Mouse (Mus musculus): ENCODE data around the gene Zyx. TPM values are rescaled to one million over a fixed set of nuclear protein-coding genes. Genes with fewer than 3 reads are reported as not detected.
A peak's percentile ranks its signal among the peaks of the same experiment; 100 is the strongest.

Zyx gene
- polyA plus RNA-seq, 1 experiment = 22.0 TPM

- H3K27ac ChIP-seq (replicated peaks; ENCODE audit: low read depth, low read length) = peak overlapping the region; percentile 12; the same call in 1 of the 2 replicates
- H3K4me3 ChIP-seq (ENCODE audit: insufficient read depth, low read depth, low read length) = no peak overlapping the region
- H3K4me1 ChIP-seq (ENCODE audit: control insufficient read depth, insufficient read depth, insufficient read length, low read length) = peaks cover 12% of the 10 kb centered on the region
Measured at GRCm38 (mm10) chr6:42372001-42372400, 22.6 kb downstream of the Zyx start.

- no peak overlapping the region for H3K4me3 ChIP-seq (ENCODE audit: insufficient read depth, low read depth, low read length)
- peaks cover 12% of the 10 kb centered on the region for H3K4me1 ChIP-seq (ENCODE audit: control insufficient read depth, insufficient read depth, insufficient read length, low read length)
- peak overlapping the region; percentile 12; the same call in 1 of the 2 replicates for H3K27ac ChIP-seq (replicated peaks; ENCODE audit: low read depth, low read length)
Measured at GRCm38 (mm10) chr6:42372421-42372815, 23.0 kb downstream of the Zyx start.

GRCm38 (mm10) chr6:42372816-42373547 lies 23.6 kb downstream of the Zyx start, which contains the start of gene Epha1:
Epha1 (minus strand) TSS chr6:42373268.
- H3K4me3 ChIP-seq (ENCODE audit: insufficient read depth, low read depth, low read length) = peak within 1 kb of the TSS; percentile 32; the same call in 1 of the 2 replicates
- peak within 1 kb of the TSS; percentile 12; the same call in 1 of the 2 replicates for H3K27ac ChIP-seq (replicated peaks; ENCODE audit: low read depth, low read length)
- peaks cover 12% of the 10 kb centered on the region for H3K4me1 ChIP-seq (ENCODE audit: control insufficient read depth, insufficient read depth, insufficient read length, low read length)

- Histone ChIP-seq H3K4me1 (ENCODE audit: control insufficient read depth, insufficient read depth, insufficient read length, low read length) (peaks cover 12% of the 10 kb centered on the region), H3K4me3 (ENCODE audit: insufficient read depth, low read depth, low read length) (peak overlapping the region; percentile 32; the same call in 1 of the 2 replicates), H3K27ac (replicated peaks; ENCODE audit: low read depth, low read length) (no peak overlapping the region)
Measured at GRCm38 (mm10) chr6:42373669-42374430, 24.4 kb downstream of the Zyx start.

GRCm38 (mm10) chr6:42374701-42375100 lies 25.3 kb downstream of the Zyx start:
- Histone ChIP-seq H3K27ac (replicated peaks; ENCODE audit: low read depth, low read length) (no peak overlapping the region), H3K4me3 (ENCODE audit: insufficient read depth, low read depth, low read length) (no peak overlapping the region), H3K4me1 (ENCODE audit: control insufficient read depth, insufficient read depth, insufficient read length, low read length) (peaks cover 12% of the 10 kb centered on the region)

GRCm38 (mm10) chr6:42375131-42375530 lies 25.7 kb downstream of the Zyx start:
- Histone ChIP-seq H3K27ac (replicated peaks; ENCODE audit: low read depth, low read length) (peak overlapping the region; percentile 77), H3K4me3 (ENCODE audit: insufficient read depth, low read depth, low read length) (no peak overlapping the region), H3K4me1 (ENCODE audit: control insufficient read depth, insufficient read depth, insufficient read length, low read length) (peaks cover 12% of the 10 kb centered on the region)

- no peak overlapping the region for H3K4me3 ChIP-seq (ENCODE audit: insufficient read depth, low read depth, low read length)
- peak overlapping the region; percentile 77 for H3K27ac ChIP-seq (replicated peaks; ENCODE audit: low read depth, low read length)
- H3K4me1 ChIP-seq (ENCODE audit: control insufficient read depth, insufficient read depth, insufficient read length, low read length) = peaks cover 12% of the 10 kb centered on the region
Measured at GRCm38 (mm10) chr6:42376016-42376415, 26.6 kb downstream of the Zyx start.

GRCm38 (mm10) chr6:42376504-42377019 lies 27.1 kb downstream of the Zyx start:
- peak overlapping the region; percentile 77 for H3K27ac ChIP-seq (replicated peaks; ENCODE audit: low read depth, low read length)
- no peak overlapping the region for H3K4me3 ChIP-seq (ENCODE audit: insufficient read depth, low read depth, low read length)
- H3K4me1 ChIP-seq (ENCODE audit: control insufficient read depth, insufficient read depth, insufficient read length, low read length) = peaks cover 12% of the 10 kb centered on the region

GRCm38 (mm10) chr6:42377280-42377679 lies 27.9 kb downstream of the Zyx start:
- H3K4me1 ChIP-seq (ENCODE audit: control insufficient read depth, insufficient read depth, insufficient read length, low read length) = peaks cover 15% of the 10 kb centered on the region
- H3K4me3 ChIP-seq (ENCODE audit: insufficient read depth, low read depth, low read length) = no peak overlapping the region
- no peak overlapping the region for H3K27ac ChIP-seq (replicated peaks; ENCODE audit: low read depth, low read length)

GRCm38 (mm10) chr6:42379551-42379950 lies 30.1 kb downstream of the Zyx start:
- H3K4me3 ChIP-seq (ENCODE audit: insufficient read depth, low read depth, low read length) = no peak overlapping the region
- no peak overlapping the region for H3K27ac ChIP-seq (replicated peaks; ENCODE audit: low read depth, low read length)
- H3K4me1 ChIP-seq (ENCODE audit: control insufficient read depth, insufficient read depth, insufficient read length, low read length) = peaks cover 17% of the 10 kb centered on the region

- no peak overlapping the region for H3K27ac ChIP-seq (replicated peaks; ENCODE audit: low read depth, low read length)
- no peak overlapping the region for H3K4me3 ChIP-seq (ENCODE audit: insufficient read depth, low read depth, low read length)
- peaks cover 11% of the 10 kb centered on the region for H3K4me1 ChIP-seq (ENCODE audit: control insufficient read depth, insufficient read depth, insufficient read length, low read length)
Measured at GRCm38 (mm10) chr6:42380416-42381144, 31.1 kb downstream of the Zyx start.

- Histone ChIP-seq H3K4me3 (ENCODE audit: insufficient read depth, low read depth, low read length) (no peak overlapping the region), H3K4me1 (ENCODE audit: control insufficient read depth, insufficient read depth, insufficient read length, low read length) (peaks cover 11% of the 10 kb centered on the region), H3K27ac (replicated peaks; ENCODE audit: low read depth, low read length) (peak overlapping the region; percentile 99)
Measured at GRCm38 (mm10) chr6:42381221-42381620, 31.8 kb downstream of the Zyx start.

- H3K4me1 ChIP-seq (ENCODE audit: control insufficient read depth, insufficient read depth, insufficient read length, low read length) = peaks cover 9% of the 10 kb centered on the region
- peak overlapping the region; percentile 99 for H3K27ac ChIP-seq (replicated peaks; ENCODE audit: low read depth, low read length)
- H3K4me3 ChIP-seq (ENCODE audit: insufficient read depth, low read depth, low read length) = no peak overlapping the region
Measured at GRCm38 (mm10) chr6:42381916-42382381, 32.5 kb downstream of the Zyx start.

GRCm38 (mm10) chr6:42383360-42383759 lies 33.9 kb downstream of the Zyx start:
- H3K27ac ChIP-seq (replicated peaks; ENCODE audit: low read depth, low read length) = peak overlapping the region; percentile 36; the same call in 1 of the 2 replicates

GRCm38 (mm10) chr6:42385635-42386034 lies 36.2 kb downstream of the Zyx start:
- H3K27ac ChIP-seq (replicated peaks; ENCODE audit: low read depth, low read length) = no peak overlapping the region
- H3K4me3 ChIP-seq (ENCODE audit: insufficient read depth, low read depth, low read length) = no peak overlapping the region

More at GRCm38 (mm10) chr6:42383360-42383759, 33.9 kb downstream of the Zyx start:
- Histone ChIP-seq H3K4me1 (ENCODE audit: control insufficient read depth, insufficient read depth, insufficient read length, low read length) (peaks cover 9% of the 10 kb centered on the region), H3K4me3 (ENCODE audit: insufficient read depth, low read depth, low read length) (no peak overlapping the region)

More at GRCm38 (mm10) chr6:42385635-42386034, 36.2 kb downstream of the Zyx start:
- peaks cover 9% of the 10 kb centered on the region for H3K4me1 ChIP-seq (ENCODE audit: control insufficient read depth, insufficient read depth, insufficient read length, low read length)

Measured in brown adipose tissue, adult 24 weeks (tissue).